Mouse (Mus musculus) lung, adult 10 weeks (tissue): ENCODE measurements around the gene Slc6a8. TPM values are rescaled to one million over a fixed set of nuclear protein-coding genes. Genes with fewer than 3 reads are reported as not detected.

Experiments used
- polyA plus RNA-seq: library from polyadenylated mRNA; stranded (reverse); fragments of 350-450 nt; fragmentation: Illumina TruSeq; extraction: RNeasy Lipid Tissue Mini Kit (QIAGEN cat#74804); gene quantifications from one replicate; pipeline ENCODE4 v1.2.3, GENCODE M21; 2014; ENCODE audit warnings: low read depth, low replicate concordance; ENCODE audit not compliant: insufficient read depth

Gene Slc6a8
- 19.4 TPM for polyA plus RNA-seq

DNA sequence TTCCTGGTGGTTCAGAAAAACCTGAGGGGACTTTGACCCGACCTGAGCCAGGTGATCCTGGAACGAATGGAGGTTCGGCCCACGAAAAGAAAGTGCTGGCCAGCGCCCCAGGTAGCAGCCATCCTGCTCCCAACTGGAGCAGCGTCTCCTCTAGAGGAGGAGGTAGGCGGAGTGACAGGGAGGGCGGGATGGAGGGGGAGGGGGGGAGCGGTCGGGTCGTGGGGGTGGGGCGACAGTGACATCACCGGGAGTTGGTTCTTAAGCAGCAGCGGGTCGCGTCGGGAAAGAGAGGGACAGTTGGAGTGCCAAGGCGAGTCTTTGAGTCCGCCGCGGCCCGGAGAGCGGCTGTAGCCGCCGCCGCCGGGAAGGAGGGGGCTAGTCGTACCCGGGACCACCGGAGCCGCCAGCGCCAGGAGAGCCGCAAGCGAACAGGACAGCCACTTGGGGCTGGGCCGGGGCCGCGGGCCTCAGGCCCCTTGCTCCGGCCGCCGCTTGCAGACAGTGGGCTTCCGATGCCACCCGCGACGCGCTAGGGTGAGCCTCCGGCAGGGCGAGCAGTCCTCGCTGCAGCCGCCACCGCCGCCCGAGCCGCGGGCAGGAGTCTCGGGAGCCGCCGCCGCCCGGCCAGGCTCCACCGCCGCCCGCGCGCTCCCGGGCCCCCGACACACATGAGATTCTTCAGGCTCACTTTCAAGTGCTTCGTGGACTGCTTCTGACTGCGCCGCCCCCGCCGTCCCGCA lies at the start of gene Slc6a8:
Gene Slc6a8, plus strand, starts transcription at position 272 of the 740 bp plus-strand sequence.

DNA sequence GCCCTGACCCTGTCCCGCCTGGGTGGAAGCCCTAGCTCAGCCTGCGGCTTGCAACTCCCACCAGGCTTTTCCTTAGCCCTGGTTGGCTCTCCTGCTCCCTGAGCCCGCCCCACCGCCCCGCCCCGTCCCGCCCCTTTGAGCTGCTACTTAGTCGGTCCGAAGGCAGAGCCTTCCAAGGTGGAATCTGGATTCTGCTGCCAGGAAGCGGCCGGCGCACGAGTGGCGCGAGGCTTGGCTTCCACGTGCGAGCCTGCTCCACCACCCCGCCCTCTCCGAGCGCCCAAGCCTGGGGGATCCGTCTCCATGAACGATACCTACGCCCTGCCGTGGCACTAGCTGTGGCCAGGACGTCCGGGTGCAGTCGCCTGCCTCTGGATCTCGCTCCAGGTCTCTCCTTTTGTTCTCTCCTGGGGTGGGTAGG lies 33.7 kb upstream of the Slc6a8 start, which contains the start of gene Dusp9:
Gene Dusp9, plus strand, starts transcription at position 165 of the 421 bp plus-strand sequence.

DNA sequence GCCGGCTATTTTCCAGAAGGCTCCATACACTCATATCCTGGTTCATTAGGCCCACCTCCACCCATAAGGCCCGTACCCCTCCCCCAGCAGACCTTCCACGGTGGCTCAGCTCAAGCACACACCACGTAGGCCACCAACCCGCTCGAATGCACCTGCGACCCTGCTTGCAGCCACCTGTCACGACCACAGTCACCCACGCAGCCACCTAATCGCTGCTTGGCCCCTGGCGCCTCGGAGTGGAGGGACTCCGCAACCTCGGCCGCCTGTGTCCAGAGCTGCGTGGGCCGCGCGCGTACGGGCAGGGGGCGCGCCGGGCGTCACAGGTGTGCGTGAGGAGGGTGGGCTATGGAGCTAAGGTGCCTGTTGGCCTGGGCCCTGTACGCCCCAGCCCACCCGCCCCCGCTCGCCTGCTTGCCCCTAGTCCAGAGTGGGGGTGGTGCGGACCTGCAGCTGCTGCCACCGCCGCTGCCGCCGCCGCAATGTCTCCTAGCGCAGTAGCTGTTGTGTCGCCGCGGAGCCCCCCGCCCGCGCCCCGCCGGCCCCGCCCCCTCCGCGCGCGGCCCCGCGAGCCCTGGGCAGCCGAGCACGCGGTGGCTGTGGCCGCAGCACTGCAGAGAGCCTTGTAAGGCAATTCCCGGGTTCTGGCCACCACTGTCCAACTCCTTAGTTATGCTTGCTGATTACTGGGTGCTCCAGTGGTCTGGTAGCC lies 13.2 kb upstream of the Slc6a8 start, which contains the start of gene Pnck:
Gene Pnck, minus strand, starts transcription at position 543 of the 709 bp plus-strand sequence.

DNA sequence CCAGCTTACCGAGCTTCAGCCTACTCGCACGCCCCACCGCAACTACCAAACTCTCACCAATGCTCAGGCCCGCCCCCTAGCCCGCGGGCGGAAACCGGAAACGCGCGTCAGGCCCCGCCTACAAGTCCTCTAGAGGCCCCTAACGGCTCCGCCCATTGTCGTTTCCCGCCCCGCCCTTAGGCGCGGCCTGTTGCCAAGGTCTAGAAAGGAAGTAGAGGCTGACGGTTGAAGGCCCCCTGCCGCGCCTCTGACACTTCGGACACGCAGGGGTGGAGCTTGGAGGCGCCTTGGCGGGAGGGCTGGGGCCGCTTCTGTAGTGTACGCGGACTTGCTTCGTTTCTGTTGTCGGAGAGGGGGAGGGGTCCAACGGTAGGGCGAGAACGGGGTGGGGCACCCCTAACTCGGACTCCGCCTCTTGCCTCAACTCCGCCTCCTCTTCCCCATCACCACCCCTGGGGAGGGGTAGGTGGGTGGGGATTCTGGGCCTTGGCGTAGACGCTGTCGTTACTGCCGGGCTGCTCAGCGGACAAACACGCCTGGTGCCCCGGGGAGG lies 43.2 kb downstream of the Slc6a8 start, which contains the start of the genes Bcap31 and Abcd1:
Gene Bcap31, minus strand, starts transcription at position 67 of the 553 bp plus-strand sequence.
Gene Abcd1, plus strand, starts transcription at position 489 of the 553 bp plus-strand sequence.

Other genes with a start within 250 kb of the Slc6a8 start
- 0.49 TPM for gene Trex2, start 237.8 kb upstream of the Slc6a8 start, polyA plus RNA-seq
- gene Haus7, start 214.1 kb upstream of the Slc6a8 start, polyA plus RNA-seq, result 17.1 TPM
- 361 TPM for gene Bgn, start 189.5 kb upstream of the Slc6a8 start, polyA plus RNA-seq
- not detected for gene Atp2b3, start 170.1 kb upstream of the Slc6a8 start, polyA plus RNA-seq
- 0.51 TPM for gene Dusp9, start 33.7 kb upstream of the Slc6a8 start, polyA plus RNA-seq
- 4.1 TPM for gene Pnck, start 13.0 kb upstream of the Slc6a8 start, polyA plus RNA-seq
- 172 TPM for gene Bcap31, start 43.0 kb downstream of the Slc6a8 start, polyA plus RNA-seq
- 14.5 TPM for gene Abcd1, start 43.4 kb downstream of the Slc6a8 start, polyA plus RNA-seq
- 0.24 TPM for gene Plxnb3, start 83.9 kb downstream of the Slc6a8 start, polyA plus RNA-seq
- 4.3 TPM for gene Srpk3, start 101.3 kb downstream of the Slc6a8 start, polyA plus RNA-seq
- gene Idh3g, start 113.7 kb downstream of the Slc6a8 start, polyA plus RNA-seq, result 82.6 TPM
- gene Ssr4, start 113.9 kb downstream of the Slc6a8 start, polyA plus RNA-seq, result 161 TPM
- gene Pdzd4, start 151.8 kb downstream of the Slc6a8 start, polyA plus RNA-seq, result 2.1 TPM
- gene Avpr2, start 219.0 kb downstream of the Slc6a8 start, polyA plus RNA-seq, result not detected
- gene L1cam, start 223.0 kb downstream of the Slc6a8 start, polyA plus RNA-seq, result 1.7 TPM
- gene Arhgap4, start 248.7 kb downstream of the Slc6a8 start, polyA plus RNA-seq, result 9.8 TPM
- gene Naa10, start 248.8 kb downstream of the Slc6a8 start, polyA plus RNA-seq, result 48.4 TPM